Mouse (Mus musculus) spleen, postnatal 10 days (tissue): ENCODE measurements around the gene Dgkb.

ENCODE experiments used
- DNase-seq, 2 experiments: peaks; one replicate each; pipeline ENCODE4 v3.0.0; 2021 to 2022; ENCODE audit warnings: low spot score in 2 of 2

The Dgkb gene

GRCm38 (mm10) chr12:38594055-38594454 lies 776.5 kb downstream of the Dgkb start:
- DNase-seq = no peak

- DNase-seq = no peak
Measured at GRCm38 (mm10) chr12:38596416-38597062, 779.0 kb downstream of the Dgkb start.

GRCm38 (mm10) chr12:38598096-38598495 lies 780.6 kb downstream of the Dgkb start:
- no peak for DNase-seq

- no peak for DNase-seq
Measured at GRCm38 (mm10) chr12:38600165-38600845, 782.8 kb downstream of the Dgkb start.

- no peak for DNase-seq
Measured at GRCm38 (mm10) chr12:38608104-38608503, 790.6 kb downstream of the Dgkb start.

GRCm38 (mm10) chr12:38668265-38668664 lies 850.7 kb downstream of the Dgkb start:
- DNase-seq = no peak
